In the genomic region with DNA sequence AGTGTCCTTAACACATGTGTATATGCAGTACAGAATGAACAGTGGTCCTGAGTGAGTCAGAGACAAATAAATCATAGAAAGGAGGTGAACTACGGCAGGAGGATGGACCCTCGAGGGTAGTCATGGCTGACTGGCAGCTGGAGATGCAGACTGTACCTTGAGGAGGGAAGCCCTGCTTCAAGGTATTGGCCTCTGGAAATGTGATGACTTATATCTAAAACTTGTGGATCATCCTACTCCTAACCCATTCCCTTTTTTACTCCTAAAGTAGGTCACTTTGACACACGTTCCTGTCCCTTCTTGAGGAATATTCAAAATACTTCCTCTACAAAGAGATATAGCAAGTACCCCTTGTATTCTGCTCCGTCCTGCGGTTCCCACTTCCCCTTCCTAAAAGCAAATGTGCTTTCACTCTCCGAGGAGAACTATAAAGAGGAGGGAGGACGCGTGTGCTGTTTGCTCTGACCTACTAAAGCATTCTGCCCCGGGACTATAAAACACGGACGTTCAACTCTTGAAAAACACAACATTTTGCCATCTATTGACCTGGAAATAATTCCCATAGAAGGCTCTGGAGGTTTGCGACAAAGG, we compare ENCODE assay signal across 1 mouse cellular context.
TF ChIP-seq lines count a peak whose summit lies in the region.

No protein-coding gene starts in this region.

TF ChIP-seq in CH12.LX, 34 proteins besides CTCF, POLR2A, EP300 and RAD21 (continued from another document):
- peak; percentile 69 for TF ChIP-seq MYC (IDR thresholded peaks at IDR 0.05; ENCODE audit: low read depth, low read length)
- peak; percentile 84 for TF ChIP-seq BHLHE40 (IDR thresholded peaks at IDR 0.05; ENCODE audit: low read depth, low read length)
TF ChIP-seq in CH12.LX: peak in this region for 13.
